12 mouse cellular contexts compared by ENCODE assay signal in genomic region chr11:3722036-3722435, GRCm38 (mm10).
"Had no signal": no experiment of that assay in that cellular context is flagged by ENCODE, and none has a peak within 500 bp of the region (broad histone marks: within the 10 kb centered on the region; RNA-seq: fewer than 3 reads in every experiment).

No protein-coding gene starts in this region.

- H3K27ac ChIP-seq: limb, embryonic 13.5 days; liver, embryonic 14.5 days; midbrain, embryonic 12.5 days; neural tube, embryonic 12.5 days had no signal

- H3K4me1 ChIP-seq: limb, embryonic 13.5 days; neural tube, embryonic 12.5 days had no signal

- H3K9ac ChIP-seq: limb, embryonic 13.5 days; liver, embryonic 14.5 days; midbrain, embryonic 12.5 days; neural tube, embryonic 12.5 days had no signal

- H3K36me3 ChIP-seq: limb, embryonic 13.5 days; midbrain, embryonic 12.5 days; neural tube, embryonic 12.5 days had no signal

- H3K4me3 ChIP-seq: limb, embryonic 13.5 days; midbrain, embryonic 12.5 days; neural tube, embryonic 12.5 days had no signal

- H3K4me2 ChIP-seq: limb, embryonic 13.5 days; midbrain, embryonic 12.5 days; neural tube, embryonic 12.5 days had no signal

- H3K9me3 ChIP-seq: limb, embryonic 13.5 days; midbrain, embryonic 12.5 days; neural tube, embryonic 12.5 days had no signal

- H3K27me3 ChIP-seq: limb, embryonic 13.5 days; midbrain, embryonic 12.5 days; neural tube, embryonic 12.5 days had no signal

- DNase-seq: kidney, adult 11 months; kidney, postnatal 14 days; left cerebral cortex, postnatal 4 days; lung, adult 18-20 months; lung, postnatal 4 days; thymus, adult 2 months; thymus, postnatal 25 days had no signal

- ATAC-seq: lung, postnatal 0 days had no signal
